Mouse (Mus musculus): ENCODE data around the gene Odf2. TPM values are rescaled to one million over a fixed set of nuclear protein-coding genes. Genes with fewer than 3 reads are reported as not detected.
"Not testable (repeated sequence)": the region's sequence is repeated elsewhere in the genome, so short reads cannot be mapped to it uniquely, and the experiment has no call there.

Odf2 gene
- polyA plus RNA-seq, 1 experiment from 2014 or later, result 64.1 TPM

DNA sequence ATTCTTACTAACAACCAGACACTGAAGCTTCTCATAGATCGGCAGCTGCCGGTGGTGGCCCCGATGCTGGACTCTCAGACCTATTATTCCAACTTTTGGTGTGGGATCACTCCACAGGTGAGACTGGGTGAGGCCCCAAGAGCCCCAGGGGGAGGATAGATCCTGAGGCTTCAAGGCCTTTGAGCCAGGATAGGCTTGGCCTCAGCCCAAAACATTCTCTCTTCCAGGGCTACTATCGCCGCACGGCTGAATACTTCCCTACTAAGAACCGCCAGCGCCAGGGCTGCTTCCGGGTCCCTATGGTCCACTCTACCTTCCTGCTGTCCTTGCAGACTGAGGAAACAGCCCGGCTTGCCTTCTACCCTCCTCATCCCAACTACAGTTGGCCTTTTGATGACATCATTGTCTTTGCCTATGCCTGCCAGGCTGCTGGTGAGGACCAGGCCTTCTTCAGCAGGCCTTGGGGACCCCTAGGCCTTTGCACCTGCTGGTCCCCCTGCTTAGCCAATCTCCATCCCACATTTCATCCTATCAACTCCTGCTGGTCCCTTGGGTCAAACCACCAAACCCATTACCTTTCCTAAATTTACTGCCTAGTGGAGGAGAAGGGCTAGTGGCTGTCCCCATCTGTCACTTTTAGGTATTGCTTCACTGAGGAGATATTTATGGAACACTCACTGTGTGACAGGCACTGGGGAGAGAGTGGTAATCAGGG, 16.3 kb upstream of the Odf2 start:
- no peak overlapping the region for H3K4me3 ChIP-seq
- H3K4me2 ChIP-seq, result no peak overlapping the region
- no peak overlapping the region for H3K9ac ChIP-seq
- WGBS, result 92% methylated on average over 10 of the region's 10 CpGs
- no peaks in the 10 kb centered on the region for H3K9me3 ChIP-seq (replicated peaks)
- ATAC-seq (ENCODE audit: insufficient number of reproducible peaks, low FRiP score), result no peak
- no peak overlapping the region for H3K27ac ChIP-seq (ENCODE audit: poor library complexity, severe bottlenecking)
- peaks cover 26% of the 10 kb centered on the region for H3K4me1 ChIP-seq (replicated peaks)
- H3K36me3 ChIP-seq, result peaks cover 12% of the 10 kb centered on the region; the same call in 1 of the 2 replicates
- no peaks in the 10 kb centered on the region for H3K27me3 ChIP-seq (replicated peaks)

DNA sequence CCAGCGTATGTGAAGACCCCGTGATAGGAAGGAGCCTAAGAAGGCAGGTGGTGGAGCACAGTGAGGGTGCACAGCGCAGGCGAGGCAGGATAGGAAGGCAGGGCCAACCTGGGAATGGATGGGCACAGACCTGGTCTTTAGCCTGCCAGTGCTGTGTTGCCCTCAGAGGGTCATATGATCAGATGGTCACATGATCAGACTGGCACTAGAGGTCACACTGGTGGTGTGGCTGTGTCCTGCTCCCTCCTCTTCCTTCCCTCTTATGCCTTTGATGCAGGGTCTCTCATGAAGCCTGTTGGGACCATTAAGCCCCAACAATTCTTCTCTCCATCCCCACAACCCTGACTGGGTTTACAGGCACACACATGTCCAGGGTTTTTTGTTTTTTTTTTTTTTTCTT, 15.2 kb upstream of the Odf2 start:
- Histone ChIP-seq H3K27ac (ENCODE audit: poor library complexity, severe bottlenecking) (no peak overlapping the region), H3K4me1 (replicated peaks) (peaks cover 21% of the 10 kb centered on the region), H3K36me3 (peaks cover 16% of the 10 kb centered on the region; the same call in 1 of the 2 replicates), H3K4me2 (no peak overlapping the region), H3K9ac (no peak overlapping the region), H3K9me3 (replicated peaks) (no peaks in the 10 kb centered on the region), H3K4me3 (no peak overlapping the region), H3K27me3 (replicated peaks) (no peaks in the 10 kb centered on the region)
- no peak for ATAC-seq (ENCODE audit: insufficient number of reproducible peaks, low FRiP score)
- WGBS, result 86% methylated on average over 4 of the region's 4 CpGs

DNA sequence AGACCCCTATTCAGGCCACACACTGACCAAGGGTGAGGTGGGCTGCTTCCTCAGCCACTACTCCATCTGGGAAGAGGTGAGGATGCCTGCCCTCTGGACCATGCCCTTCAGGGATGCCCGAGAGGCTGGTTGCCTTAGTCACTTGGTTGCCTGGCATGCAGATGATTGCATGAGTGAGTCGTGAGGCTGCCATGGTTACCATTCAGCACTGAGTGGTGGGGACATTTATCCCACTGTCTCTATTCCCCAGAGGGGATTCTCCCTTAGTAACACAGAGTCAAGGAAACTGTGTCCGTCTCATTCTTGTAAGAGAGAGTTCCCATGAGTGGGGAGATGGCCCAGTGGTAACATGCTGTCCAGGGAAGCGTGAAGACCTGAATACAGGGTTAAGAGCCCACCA, 11.0 kb upstream of the Odf2 start:
- H3K4me2 ChIP-seq, result no peak overlapping the region
- H3K27ac ChIP-seq (ENCODE audit: poor library complexity, severe bottlenecking), result no peak overlapping the region
- peaks cover 18% of the 10 kb centered on the region for H3K4me1 ChIP-seq (replicated peaks)
- no peaks in the 10 kb centered on the region for H3K27me3 ChIP-seq (replicated peaks)
- no peak overlapping the region for H3K4me3 ChIP-seq
- H3K9me3 ChIP-seq (replicated peaks), result no peaks in the 10 kb centered on the region
- H3K36me3 ChIP-seq, result peaks cover 26% of the 10 kb centered on the region
- 78% methylated on average over 4 of the region's 4 CpGs for WGBS
- no peak for ATAC-seq (ENCODE audit: insufficient number of reproducible peaks, low FRiP score)
- H3K9ac ChIP-seq, result no peak overlapping the region

DNA sequence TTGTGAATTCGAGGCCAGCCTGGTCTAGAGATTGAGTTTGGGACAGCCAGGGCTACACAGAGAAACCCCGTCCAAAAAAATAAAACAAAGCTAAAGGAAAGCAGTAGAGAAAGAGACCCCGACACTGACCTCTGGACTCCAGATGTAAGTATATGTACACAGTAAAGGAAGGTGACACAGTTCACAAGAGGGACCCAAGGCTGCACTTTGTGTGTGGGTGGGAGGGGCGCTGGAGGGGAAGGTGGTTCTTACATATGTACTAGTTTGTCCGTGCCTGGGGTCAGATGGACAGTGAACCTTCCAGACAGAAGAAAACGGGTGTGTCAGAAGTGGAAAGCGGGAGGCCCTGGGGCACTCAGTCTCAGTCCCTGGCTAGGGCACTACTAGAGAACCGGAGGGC, 9.8 kb upstream of the Odf2 start:
- 64% methylated on average over 8 of the region's 8 CpGs for WGBS
- Histone ChIP-seq H3K36me3 (peaks cover 26% of the 10 kb centered on the region), H3K27ac (ENCODE audit: poor library complexity, severe bottlenecking) (no peak overlapping the region), H3K27me3 (replicated peaks) (no peaks in the 10 kb centered on the region), H3K4me3 (no peak overlapping the region), H3K4me1 (replicated peaks) (peaks cover 15% of the 10 kb centered on the region), H3K4me2 (no peak overlapping the region), H3K9ac (no peak overlapping the region), H3K9me3 (replicated peaks) (no peaks in the 10 kb centered on the region)
- ATAC-seq (ENCODE audit: insufficient number of reproducible peaks, low FRiP score), result no peak

DNA sequence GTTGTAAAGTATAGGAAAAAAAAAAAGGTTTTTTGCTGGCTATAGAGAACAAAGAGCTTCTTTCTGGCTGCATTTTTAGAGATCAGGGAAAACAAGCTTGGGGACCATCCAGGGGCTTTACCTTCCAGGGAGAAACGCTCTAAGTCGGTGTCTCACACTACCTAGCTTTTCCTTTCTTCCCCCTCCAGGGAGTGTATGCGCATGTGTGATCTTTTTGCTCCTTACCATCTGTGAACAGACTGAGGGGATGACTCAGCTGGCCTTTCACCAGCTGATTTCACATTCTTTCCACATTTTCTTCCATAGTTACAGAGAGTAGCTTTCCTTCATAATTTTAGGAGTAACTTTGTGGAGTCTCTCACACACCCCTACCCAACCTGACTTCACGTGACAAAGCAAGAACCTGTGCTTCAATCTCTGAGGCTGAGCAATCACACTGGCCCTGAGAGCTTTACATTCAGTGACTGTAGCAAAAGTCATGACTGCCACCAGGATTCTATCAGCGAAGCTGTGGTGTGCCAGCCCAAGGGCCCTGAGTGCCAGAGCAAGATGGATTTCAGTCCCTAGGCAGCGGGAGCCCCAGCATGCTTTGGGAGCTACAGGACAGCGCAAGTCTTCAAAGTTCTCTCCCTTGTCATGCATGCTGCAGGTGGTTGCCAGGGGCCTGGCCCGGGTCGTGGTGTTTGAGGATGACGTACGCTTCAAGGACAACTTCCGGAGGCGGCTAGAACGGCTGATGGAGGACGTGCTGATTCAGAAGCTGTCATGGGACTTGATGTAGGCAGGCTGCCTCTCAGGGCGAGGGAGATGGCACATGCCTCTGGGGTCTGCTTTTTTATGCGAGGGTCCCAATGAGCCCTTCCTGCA, 8.8 kb upstream of the Odf2 start:
- no peaks in the 10 kb centered on the region for H3K27me3 ChIP-seq (replicated peaks)
- peaks cover 15% of the 10 kb centered on the region for H3K4me1 ChIP-seq (replicated peaks)
- no peak overlapping the region for H3K4me2 ChIP-seq
- H3K36me3 ChIP-seq, result peaks cover 26% of the 10 kb centered on the region
- H3K9ac ChIP-seq, result no peak overlapping the region
- no peak for ATAC-seq (ENCODE audit: insufficient number of reproducible peaks, low FRiP score)
- no peak overlapping the region for H3K4me3 ChIP-seq
- H3K27ac ChIP-seq (ENCODE audit: poor library complexity, severe bottlenecking), result no peak overlapping the region
- H3K9me3 ChIP-seq (replicated peaks), result no peaks in the 10 kb centered on the region
- WGBS, result 59% methylated on average over 17 of the region's 17 CpGs

GRCm38 (mm10) chr2:29886659-29887292, 2.2 kb upstream of the Odf2 start:
- not testable (repeated sequence) for H3K4me2 ChIP-seq; H3K27ac ChIP-seq (ENCODE audit: poor library complexity, severe bottlenecking); H3K27me3 ChIP-seq (replicated peaks); H3K9ac ChIP-seq; H3K9me3 ChIP-seq (replicated peaks); H3K4me3 ChIP-seq; ATAC-seq (ENCODE audit: insufficient number of reproducible peaks, low FRiP score); H3K36me3 ChIP-seq
- WGBS, result 79% methylated on average over 9 of the region's 9 CpGs
- H3K4me1 ChIP-seq (replicated peaks), result peaks cover 16% of the 10 kb centered on the region

GRCm38 (mm10) chr2:29889991-29890833, 1.2 kb downstream of the Odf2 start:
- Histone ChIP-seq H3K27me3 (replicated peaks) (no peaks in the 10 kb centered on the region), H3K4me1 (replicated peaks) (peaks cover 16% of the 10 kb centered on the region), H3K4me3 (peak overlapping the region; percentile 90), H3K27ac (ENCODE audit: poor library complexity, severe bottlenecking) (peak overlapping the region; percentile 82), H3K36me3 (peaks cover 37% of the 10 kb centered on the region), H3K9me3 (replicated peaks) (no peaks in the 10 kb centered on the region), H3K9ac (peak overlapping the region; percentile 87), H3K4me2 (peak overlapping the region; percentile 81)
- peak; percentile 95 for ATAC-seq (ENCODE audit: insufficient number of reproducible peaks, low FRiP score)
- under 1% methylated on average over 61 of the region's 61 CpGs for WGBS

GRCm38 (mm10) chr2:29891773-29892172, 2.8 kb downstream of the Odf2 start:
- H3K27ac ChIP-seq (ENCODE audit: poor library complexity, severe bottlenecking), result no peak overlapping the region
- no peak overlapping the region for H3K4me2 ChIP-seq
- ATAC-seq (ENCODE audit: insufficient number of reproducible peaks, low FRiP score), result no peak
- peaks cover 51% of the 10 kb centered on the region for H3K36me3 ChIP-seq
- 90% methylated on average over 6 of the region's 6 CpGs for WGBS
- peaks cover 16% of the 10 kb centered on the region for H3K4me1 ChIP-seq (replicated peaks)
- H3K9me3 ChIP-seq (replicated peaks), result no peaks in the 10 kb centered on the region
- H3K4me3 ChIP-seq, result no peak overlapping the region
- H3K27me3 ChIP-seq (replicated peaks), result no peaks in the 10 kb centered on the region
- H3K9ac ChIP-seq, result no peak overlapping the region

DNA sequence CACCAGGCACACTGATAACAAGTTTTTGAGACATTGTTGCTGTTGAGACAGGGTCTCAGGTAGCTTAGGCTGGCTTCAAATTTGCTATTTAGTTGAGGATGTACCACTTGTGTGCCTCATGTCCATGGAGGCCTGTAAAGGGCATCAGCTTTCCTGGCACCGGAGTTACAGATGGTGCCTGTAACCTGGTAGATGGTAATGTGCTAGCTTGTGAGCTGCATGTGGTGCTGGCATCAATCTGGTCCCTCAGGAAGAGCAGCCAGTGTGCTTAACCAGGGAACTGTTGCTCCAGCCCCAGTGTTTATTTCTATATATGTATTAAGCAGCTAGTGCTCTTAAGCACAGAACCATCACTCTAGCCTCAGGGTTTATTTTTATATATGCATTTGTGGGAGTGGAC, 7.0 kb downstream of the Odf2 start:
- Histone ChIP-seq H3K36me3 (peaks cover 94% of the 10 kb centered on the region), H3K27ac (ENCODE audit: poor library complexity, severe bottlenecking) (no peak overlapping the region), H3K9me3 (replicated peaks) (no peaks in the 10 kb centered on the region), H3K27me3 (replicated peaks) (no peaks in the 10 kb centered on the region), H3K4me2 (no peak overlapping the region), H3K9ac (no peak overlapping the region), H3K4me1 (replicated peaks) (peaks cover 5% of the 10 kb centered on the region), H3K4me3 (no peak overlapping the region)
- WGBS, result 95% methylated on average over 1 of the region's 1 CpGs
- ATAC-seq (ENCODE audit: insufficient number of reproducible peaks, low FRiP score), result no peak

- Histone ChIP-seq H3K4me1 (replicated peaks) (no peaks in the 10 kb centered on the region), H3K27me3 (replicated peaks) (no peaks in the 10 kb centered on the region), H3K27ac (ENCODE audit: poor library complexity, severe bottlenecking) (no peak overlapping the region), H3K9ac (no peak overlapping the region), H3K4me2 (no peak overlapping the region), H3K4me3 (no peak overlapping the region), H3K36me3 (peaks cover 97% of the 10 kb centered on the region), H3K9me3 (replicated peaks) (no peaks in the 10 kb centered on the region)
- WGBS, result 85% methylated on average over 2 of the region's 2 CpGs
- ATAC-seq (ENCODE audit: insufficient number of reproducible peaks, low FRiP score), result no peak
Observed at GRCm38 (mm10) chr2:29897366-29897765, 8.3 kb downstream of the Odf2 start.
